ENCODE assay signal across 8 mouse cellular contexts in genomic region chr13:89742686-89743200, GRCm38 (mm10). TPM values are rescaled to one million over a fixed set of nuclear protein-coding genes. Genes with fewer than 3 reads are reported as not detected.
DNase-seq lines count a peak whose midpoint lies in the region; ATAC-seq lines count a peak whose summit lies in the region.

No protein-coding gene starts in this region.

- peak overlapping the region; percentile 96; the same call in 1 of the 2 replicates for H3K27ac ChIP-seq in limb, embryonic 13.5 days

- H3K9me3 ChIP-seq in megakaryocyte, embryonic 14.5 days, result no peaks in the 10 kb centered on the region
- H3K9me3 ChIP-seq in limb, embryonic 13.5 days, result no peaks in the 10 kb centered on the region

- H3K4me1 ChIP-seq in megakaryocyte, embryonic 14.5 days, result peaks cover 42% of the 10 kb centered on the region
- peaks cover 22% of the 10 kb centered on the region for H3K4me1 ChIP-seq in limb, embryonic 13.5 days

- H3K4me2 ChIP-seq in limb, embryonic 13.5 days (replicated peaks), result peak overlapping the region; percentile 85

- peaks cover 42% of the 10 kb centered on the region for H3K27me3 ChIP-seq in megakaryocyte, embryonic 14.5 days (replicated peaks)
- no peaks in the 10 kb centered on the region for H3K27me3 ChIP-seq in limb, embryonic 13.5 days
- peaks cover 7% of the 10 kb centered on the region for H3K27me3 ChIP-seq in splenic B cell, adult 2 months (ENCODE audit: control insufficient read depth, insufficient read depth, low read length, poor library complexity, severe bottlenecking)

- peak; percentile 25 to 31 for DNase-seq in cerebellum, postnatal 10 days
- no peak for DNase-seq in cerebellum, adult 11 months
- DNase-seq in splenic B cell, adult 2 months (ENCODE audit: low read depth, low spot score), result peak; percentile 6
- DNase-seq in cerebellum, adult 9-10 months, result no peak
- DNase-seq in adrenal gland, postnatal 25 days, result no peak

- under 1% methylated on average over 15 of the region's 15 CpGs for WGBS in limb, embryonic 13.5 days

- ATAC-seq in megakaryocyte, adult 5-6 weeks (ENCODE audit: poor library complexity, severe bottlenecking), result no peak
- no peak; the same call in 1 of the 2 replicates for ATAC-seq in limb, embryonic 13.5 days (ENCODE audit: low FRiP score, low read depth)

- H3K4me3 ChIP-seq in megakaryocyte, embryonic 14.5 days (replicated peaks), result peak overlapping the region; percentile 88
- peak overlapping the region; percentile 80 for H3K4me3 ChIP-seq in limb, embryonic 13.5 days

- peak overlapping the region; percentile 94 for H3K9ac ChIP-seq in limb, embryonic 13.5 days

- H3K36me3 ChIP-seq in megakaryocyte, embryonic 14.5 days (replicated peaks; ENCODE audit: low read length), result no peaks in the 10 kb centered on the region
- no peaks in the 10 kb centered on the region for H3K36me3 ChIP-seq in limb, embryonic 13.5 days
- H3K36me3 ChIP-seq in splenic B cell, adult 2 months (ENCODE audit: control insufficient read depth, insufficient read depth, low read length, poor library complexity, severe bottlenecking), result no peaks in the 10 kb centered on the region

RNA-seq across cellular contexts. Expression of gene Vcan, which starts 0.4 kb away (rescaled TPM):
- 0.34 TPM in 1 of 2 replicates, not detected in the other for polyA plus RNA-seq in megakaryocyte, embryonic 14.5 days (2012; ENCODE audit: insufficient read depth, low replicate concordance)
- 41.6 and 48.9 TPM in 2 replicates for total RNA-seq in megakaryocyte, adult 5-6 weeks (2015)
- total RNA-seq in megakaryocyte, adult 5-6 weeks (2017), result 24.3 and 34.1 TPM in 2 replicates
- polyA plus RNA-seq in limb, embryonic 13.5 days (2015; fragmentation: Nextera tagmentation; extraction: Ambion mirVana), result 141 and 144 TPM in 2 replicates
- 2.3 and 3.0 TPM in 2 replicates for total RNA-seq in adrenal gland, postnatal 25 days (2021)

Comparison
In these comparisons a context has a peak if more than half of its experiments do, and no peak if none do; other contexts are left out.
1. DNase-seq: peak in cerebellum, postnatal 10 days (2 of 2) and splenic B cell, adult 2 months (single experiment); none in cerebellum, adult 11 months (single experiment), cerebellum, adult 9-10 months (single experiment) and adrenal gland, postnatal 25 days (single experiment).